Mouse (Mus musculus): ENCODE results near the gene Ptpre. TPM values are rescaled to one million over a fixed set of nuclear protein-coding genes. Genes with fewer than 3 reads are reported as not detected.
"Not testable (repeated sequence)": the region's sequence is repeated elsewhere in the genome, so short reads cannot be mapped to it uniquely, and the experiment has no call there.

Ptpre gene
- 1 to 10 TPM; 3.0 to 3.2 TPM for total RNA-seq (2021)

- DNase-seq: peak; percentile 88 to 91
- intact Hi-C loops (cut with DNase I): loop anchor here (1.0 to 5.0 kb wide), 4 partner anchors 79 to 200 kb away; no protein-coding TSS in a partner anchor
Measured at GRCm38 (mm10) chr7:135537341-135537901, at the start of gene Ptpre. Gene Ptpre (plus strand): TSS chr7:135537481.

DNA sequence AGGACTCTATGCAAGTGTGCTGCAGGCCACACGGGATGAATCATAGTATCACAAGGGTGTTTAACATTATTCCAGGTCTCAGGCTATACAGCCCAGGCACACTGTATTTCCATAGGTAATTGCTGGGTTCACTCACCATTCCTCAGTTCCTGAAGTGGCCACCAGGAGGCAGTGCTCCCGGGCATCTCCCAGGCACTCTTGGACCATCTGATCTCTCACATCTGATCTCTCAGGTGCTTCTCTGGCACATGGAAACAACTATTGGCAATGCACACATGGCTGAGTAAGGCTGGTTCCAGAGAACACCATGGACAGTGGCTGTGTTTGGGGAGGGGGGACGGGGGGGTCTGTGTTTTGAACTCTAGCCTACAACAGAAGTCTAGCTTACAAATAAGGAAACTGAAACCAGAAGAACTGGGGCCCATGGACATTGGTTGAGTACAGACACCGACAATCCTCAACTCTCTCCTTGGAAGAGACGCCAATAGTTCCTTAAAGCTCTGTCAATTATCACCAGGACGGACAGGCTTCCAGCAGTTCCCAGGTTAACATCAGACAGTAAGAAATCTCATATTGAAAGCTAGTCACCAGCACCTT is 49.0 kb upstream of the Ptpre start:
- peak in 1 of 2 experiments; percentile 12 for DNase-seq
- intact Hi-C loops (cut with DNase I): loop anchor here (2.0 to 10.0 kb wide), 2 partner anchors 136 to 1634 kb away; no protein-coding TSS in a partner anchor

- intact Hi-C loops (cut with DNase I): loop anchor here (2.0 to 10.0 kb wide), 2 partner anchors 135 to 1635 kb away; no protein-coding TSS in a partner anchor
- no peak for DNase-seq
Measured at GRCm38 (mm10) chr7:135489724-135490499, 47.4 kb upstream of the Ptpre start.

- intact Hi-C loops (cut with DNase I): no loop called here
- DNase-seq: no peak
Measured at GRCm38 (mm10) chr7:135490500-135490886, 46.8 kb upstream of the Ptpre start.

- DNase-seq: peak in 1 of 2 experiments; percentile 5
- intact Hi-C loops (cut with DNase I): loop anchor here (2.0 kb wide), 1 partner anchor 137 kb away; no protein-coding TSS in a partner anchor
Measured at GRCm38 (mm10) chr7:135495303-135495702, 42.0 kb upstream of the Ptpre start.

GRCm38 (mm10) chr7:135498565-135499186 is 38.6 kb upstream of the Ptpre start:
- intact Hi-C loops (cut with DNase I): no loop called here

DNA sequence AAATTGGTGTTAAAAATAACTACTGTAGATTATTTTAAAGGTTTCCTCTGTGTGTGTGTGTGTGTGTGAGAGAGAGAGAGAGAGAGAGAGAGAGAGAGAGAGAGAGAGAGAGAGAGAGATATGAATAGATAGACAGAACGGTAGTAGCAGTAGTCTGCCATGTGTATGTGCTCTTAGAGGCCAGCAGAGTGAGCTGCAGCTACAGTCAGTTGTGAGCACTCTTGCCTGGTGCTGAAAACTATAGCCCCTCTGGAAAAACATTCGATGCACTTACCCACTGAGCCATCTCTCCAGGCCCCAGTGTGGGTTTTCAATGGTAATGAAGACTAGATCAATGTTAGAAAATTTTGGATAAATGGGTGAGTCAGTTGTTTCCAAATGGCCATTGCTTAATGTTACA is 37.9 kb upstream of the Ptpre start:
- no peak for DNase-seq

More at GRCm38 (mm10) chr7:135498565-135499186, 38.6 kb upstream of the Ptpre start:
- DNase-seq: no peak

DNA sequence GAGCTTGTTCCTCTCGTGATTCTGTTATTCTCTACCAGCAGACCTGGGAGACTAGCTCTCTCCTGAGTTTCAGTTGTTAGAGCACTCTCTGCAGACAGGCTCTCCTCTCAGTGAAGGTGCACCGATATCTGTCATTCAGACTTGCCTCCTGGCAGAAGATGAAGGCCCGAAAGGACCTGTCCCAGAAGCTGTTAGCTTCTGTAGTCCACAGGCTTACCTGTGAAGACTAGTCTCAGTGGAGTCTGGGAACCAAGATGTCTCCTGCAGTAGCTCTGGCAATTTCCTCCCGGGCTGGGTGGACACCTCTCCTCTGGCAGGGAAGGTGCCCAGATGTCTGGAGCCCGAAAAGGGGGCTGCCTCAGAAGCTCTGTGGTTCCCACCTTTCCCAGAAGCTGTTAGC is 30.8 kb upstream of the Ptpre start:
- intact Hi-C loops (cut with DNase I); DNase-seq: not testable (repeated sequence)

More for the DNA sequence above, 37.9 kb upstream of the Ptpre start:
- intact Hi-C loops (cut with DNase I): no loop called here

GRCm38 (mm10) chr7:135508602-135509001 is 28.7 kb upstream of the Ptpre start:
- intact Hi-C loops (cut with DNase I): no loop called here
- DNase-seq: no peak

GRCm38 (mm10) chr7:135509272-135509671 is 28.0 kb upstream of the Ptpre start:
- DNase-seq: no peak
- intact Hi-C loops (cut with DNase I): no loop called here

GRCm38 (mm10) chr7:135510431-135510830 is 26.9 kb upstream of the Ptpre start:
- no peak for DNase-seq
- intact Hi-C loops (cut with DNase I): no loop called here

DNA sequence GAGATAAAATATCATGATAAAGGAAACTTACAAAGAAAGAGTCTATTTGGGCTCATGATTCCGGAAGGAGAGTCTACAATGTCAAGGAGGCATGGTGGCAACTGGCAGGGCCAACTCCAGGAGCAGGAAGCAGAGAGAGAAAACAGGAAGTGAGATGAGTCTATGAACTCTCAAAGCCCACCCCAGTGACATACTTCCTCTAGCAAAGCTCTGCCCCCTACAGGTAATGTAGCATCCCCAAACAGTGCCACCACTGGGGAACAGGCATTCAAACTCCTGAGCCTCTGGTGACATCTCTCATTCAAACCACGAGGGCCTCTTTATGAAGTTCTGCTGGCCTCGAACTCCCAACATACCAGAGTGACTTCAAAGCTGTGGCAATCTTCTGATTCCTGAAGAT is 25.6 kb upstream of the Ptpre start:
- no peak for DNase-seq

GRCm38 (mm10) chr7:135517191-135517590 is 20.1 kb upstream of the Ptpre start:
- intact Hi-C loops (cut with DNase I): no loop called here

More for the DNA sequence above, 25.6 kb upstream of the Ptpre start:
- intact Hi-C loops (cut with DNase I): no loop called here

DNA sequence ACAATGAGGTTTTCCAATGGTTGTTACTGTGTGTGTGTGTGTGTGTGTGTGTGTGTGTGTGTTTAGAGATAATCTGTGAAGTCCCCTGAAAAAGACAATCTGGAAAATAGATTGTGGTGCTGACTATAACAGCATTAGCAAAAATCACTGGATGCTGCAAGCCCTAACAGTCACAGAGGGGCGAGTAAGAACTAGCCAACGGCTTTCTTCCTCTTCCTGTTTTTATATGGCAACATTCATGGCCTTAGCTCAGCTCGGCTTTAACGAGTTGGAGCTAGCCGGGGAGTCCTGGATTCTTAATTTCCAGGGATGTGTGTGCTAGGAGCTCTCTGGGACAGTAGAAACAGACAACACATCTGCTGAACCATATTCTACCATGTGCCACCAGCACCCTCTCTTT is 17.0 kb upstream of the Ptpre start:
- DNase-seq: no peak
- intact Hi-C loops (cut with DNase I): no loop called here

More at GRCm38 (mm10) chr7:135517191-135517590, 20.1 kb upstream of the Ptpre start:
- no peak for DNase-seq

DNA sequence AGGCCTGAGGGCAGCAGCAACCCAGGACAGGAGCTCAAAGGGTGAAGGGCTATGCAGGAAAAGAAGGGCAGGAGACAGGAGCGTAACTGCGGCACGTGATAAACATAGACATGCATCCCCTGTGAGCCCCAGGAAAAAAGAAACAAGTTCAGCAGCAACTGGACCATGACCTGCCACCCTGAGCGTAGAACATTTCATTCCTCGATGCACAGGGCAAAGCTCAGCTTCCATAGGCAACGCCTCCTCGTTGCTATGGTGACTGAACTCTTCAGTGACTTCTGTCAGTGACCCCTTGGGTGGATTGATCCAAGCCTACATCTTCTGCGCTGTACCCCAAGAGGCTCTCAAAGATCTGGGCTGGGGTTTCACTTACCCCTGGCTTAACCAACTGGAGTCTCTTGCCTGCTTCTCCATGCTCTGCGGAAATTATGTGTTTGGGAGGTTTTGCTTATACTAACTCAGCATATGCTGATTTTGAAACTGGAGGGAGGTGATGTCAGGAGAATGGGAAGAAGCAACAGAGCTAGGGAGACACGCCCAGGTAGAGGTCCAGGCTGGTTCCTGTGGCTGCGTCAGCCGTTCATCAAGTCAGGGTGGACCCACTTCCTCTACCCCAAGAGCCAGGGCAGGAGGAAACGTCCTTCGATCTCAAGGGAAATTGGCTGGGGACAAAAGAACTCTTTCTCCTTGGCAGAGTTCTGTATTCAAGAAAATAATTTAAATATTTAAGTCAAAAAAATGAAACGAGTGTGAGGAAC is 15.3 kb upstream of the Ptpre start:
- intact Hi-C loops (cut with DNase I): no loop called here
- no peak for DNase-seq

- DNase-seq: no peak
- intact Hi-C loops (cut with DNase I): no loop called here
Measured at GRCm38 (mm10) chr7:135523981-135524380, 13.3 kb upstream of the Ptpre start.

GRCm38 (mm10) chr7:135524424-135524967 is 12.8 kb upstream of the Ptpre start:
- intact Hi-C loops (cut with DNase I): no loop called here
- DNase-seq: no peak

DNA sequence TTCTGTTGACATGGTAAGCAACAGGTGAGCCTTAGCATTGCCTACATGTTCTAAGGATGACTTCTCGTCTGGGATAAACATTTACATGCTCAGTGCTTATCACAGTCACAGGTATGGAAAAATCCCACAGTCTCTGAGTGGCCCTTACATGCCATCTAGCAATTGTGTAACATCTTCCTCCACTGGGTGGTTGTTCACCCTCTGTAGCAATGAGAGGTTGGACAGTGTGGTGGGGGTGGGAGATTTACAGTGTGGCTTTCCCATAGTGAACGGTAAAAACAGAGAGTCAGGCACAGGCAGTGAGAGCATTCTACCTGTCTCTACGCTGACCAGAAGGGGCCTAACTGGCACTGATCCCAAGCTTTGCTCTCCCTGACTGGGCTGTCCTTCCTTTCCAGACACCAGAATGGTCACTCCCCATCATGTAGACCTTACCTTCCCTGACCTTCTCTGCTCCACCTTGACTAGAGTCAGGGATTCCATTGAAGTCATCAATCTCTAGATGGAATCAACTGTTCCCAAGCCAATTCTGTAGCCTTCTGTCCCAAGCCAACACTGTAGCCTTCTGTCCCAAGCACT is 10.6 kb upstream of the Ptpre start:
- no peak for DNase-seq
- intact Hi-C loops (cut with DNase I): no loop called here

DNA sequence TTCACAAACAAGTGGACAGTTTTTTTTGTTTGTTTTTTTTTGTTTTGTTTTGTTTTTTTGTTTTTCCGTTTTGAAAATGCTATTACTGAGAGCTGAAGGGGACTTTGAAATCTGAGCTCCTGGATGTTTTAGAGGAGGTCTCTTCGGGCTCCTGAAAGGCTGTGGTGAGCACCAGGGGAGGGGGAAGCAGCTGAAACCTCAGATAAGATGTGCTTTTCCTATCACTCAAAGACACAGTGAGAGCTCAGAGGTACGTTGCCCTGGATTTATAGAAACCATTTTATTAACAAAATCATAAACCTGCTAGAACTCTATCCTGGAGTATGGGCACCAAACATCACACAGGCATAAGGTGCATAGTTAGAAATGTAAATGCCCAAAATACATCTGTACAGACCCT is 10.1 kb upstream of the Ptpre start:
- no peak for DNase-seq
- intact Hi-C loops (cut with DNase I): no loop called here

- intact Hi-C loops (cut with DNase I): no loop called here
- DNase-seq: no peak
Measured at GRCm38 (mm10) chr7:135528515-135528914, 8.8 kb upstream of the Ptpre start, which contains the start of gene Clrn3. Gene Clrn3 (minus strand): TSS chr7:135528654.
